Mouse (Mus musculus) MEL (cell line): ENCODE data around the gene Gpd1l. TPM values are rescaled to one million over a fixed set of nuclear protein-coding genes. Genes with fewer than 3 reads are reported as not detected.

Experiments used
- DNase-seq: peaks from one replicate; pipeline ENCODE4 v3.0.0; 2011; ENCODE audit warnings: low read depth, low spot score
- H3K27ac ChIP-seq: 2 replicates; pipeline ENCODE4 v1.5.1; 2012; ENCODE audit warnings: low read depth, mild to moderate bottlenecking, control low read depth, low read length, moderate library complexity; ENCODE audit not compliant: control insufficient read depth
- H3K27me3 ChIP-seq, 2 experiments: fragments of 150-350 bp in 1 of 2; sonication (generic) in 1 of 2; 2 replicates each; pipeline ENCODE4 v1.6.1; 2012; ENCODE audit warnings: low read length in 2 of 2, mild to moderate bottlenecking in 2 of 2, improper control_type of control experiment in 1 of 2, moderate library complexity in 1 of 2; ENCODE audit not compliant: insufficient read depth in 2 of 2, control insufficient read depth in 1 of 2
- H3K36me3 ChIP-seq, 2 experiments: 2 replicates each; pipeline ENCODE4 v1.6.1; 2012 to 2014; ENCODE audit warnings: low read length in 2 of 2, improper control_type of control experiment in 1 of 2, inconsistent platforms in 1 of 2, mild to moderate bottlenecking in 1 of 2; ENCODE audit not compliant: insufficient read depth in 2 of 2, control insufficient read depth in 1 of 2
- H3K4me1 ChIP-seq, 2 experiments: fragments of 150-350 bp in 1 of 2; sonication (generic) in 1 of 2; 2 replicates each; pipeline ENCODE4 v1.6.1; 2012; ENCODE audit warnings: low read length in 2 of 2, improper control_type of control experiment in 1 of 2, mild to moderate bottlenecking in 1 of 2; ENCODE audit not compliant: insufficient read depth in 2 of 2, control insufficient read depth in 1 of 2
- H3K4me3 ChIP-seq, 2 experiments: fragments of 150-350 bp in 1 of 2; sonication (generic) in 1 of 2; 2 replicates each; pipeline ENCODE4 v1.5.1; 2012; ENCODE audit warnings: low read depth in 2 of 2, low read length in 2 of 2, mild to moderate bottlenecking in 2 of 2, moderate library complexity in 2 of 2, control low read depth in 1 of 2, improper control_type of control experiment in 1 of 2; ENCODE audit not compliant: control insufficient read depth in 1 of 2, insufficient read depth in 1 of 2
- H3K79me2 ChIP-seq: 2 replicates; pipeline ENCODE4 v1.6.1; 2012; ENCODE audit warnings: mild to moderate bottlenecking, low read length, moderate library complexity; ENCODE audit not compliant: control insufficient read depth, poor library complexity, insufficient read depth
- H3K9ac ChIP-seq: 2 replicates; pipeline ENCODE4 v1.6.1; 2012; ENCODE audit warnings: low read depth, mild to moderate bottlenecking, control low read depth, low read length, moderate library complexity; ENCODE audit not compliant: control insufficient read depth, poor library complexity, severe bottlenecking
- H3K9me3 ChIP-seq: fragments of 150-350 bp; sonication (generic); replicated peaks from 2 replicates; pipeline ENCODE4 v1.6.1; 2012; ENCODE audit warnings: mild to moderate bottlenecking, low read length, improper control_type of control experiment, moderate library complexity; ENCODE audit not compliant: insufficient read depth
- CHD2 ChIP-seq: IDR thresholded peaks from 2 replicates; pipeline ENCODE4 v1.6.1; 2011; ENCODE audit warnings: low read length, improper control_type of control experiment
- CTCF ChIP-seq, 3 experiments: IDR thresholded peaks in 2 of 3; conservative IDR thresholded peaks in 1 of 3; 2 replicates each; pipeline ENCODE4 v1.5.1; 2011 to 2012; ENCODE audit warnings: low read length in 3 of 3, low read depth in 2 of 3, mild to moderate bottlenecking in 2 of 3, improper control_type of control experiment in 1 of 3, inconsistent platforms in 1 of 3, mixed read lengths in 1 of 3, moderate library complexity in 1 of 3; ENCODE audit not compliant: control insufficient read depth in 1 of 3, insufficient read depth in 1 of 3, poor library complexity in 1 of 3, severe bottlenecking in 1 of 3
- ETS1 ChIP-seq: IDR thresholded peaks from 2 replicates; pipeline ENCODE4 v1.6.1; 2012; ENCODE audit warnings: low read depth, mild to moderate bottlenecking, inconsistent platforms, low read length, improper control_type of control experiment, moderate library complexity
- GABPA ChIP-seq: IDR thresholded peaks from 2 replicates; pipeline ENCODE4 v1.6.1; 2012; ENCODE audit warnings: low read depth, mild to moderate bottlenecking, inconsistent platforms, low read length, improper control_type of control experiment, moderate library complexity
- GATA1 ChIP-seq: IDR thresholded peaks from 2 replicates; pipeline ENCODE4 v1.6.1; 2011; ENCODE audit warnings: low read depth, low read length, improper control_type of control experiment
- HCFC1 ChIP-seq: IDR thresholded peaks from 2 replicates; pipeline ENCODE4 v1.6.1; 2012; ENCODE audit warnings: low read depth, mild to moderate bottlenecking, inconsistent platforms, low read length, improper control_type of control experiment, moderate library complexity
- JUND ChIP-seq: IDR thresholded peaks from 2 replicates; pipeline ENCODE4 v1.6.1; 2011; ENCODE audit warnings: low read depth, mild to moderate bottlenecking, improper control_type of control experiment, low read length
- MAX ChIP-seq: IDR thresholded peaks from 2 replicates; pipeline ENCODE4 v1.6.1; 2011; ENCODE audit warnings: low read length, improper control_type of control experiment
- MEF2A ChIP-seq: IDR thresholded peaks from 2 replicates; pipeline ENCODE4 v1.6.1; 2014; ENCODE audit warnings: low read depth, mild to moderate bottlenecking, inconsistent platforms, low read length, improper control_type of control experiment; ENCODE audit not compliant: poor library complexity, insufficient replicate concordance, severe bottlenecking; ENCODE audit errors: extremely low read depth
- MXI1 ChIP-seq: IDR thresholded peaks from 2 replicates; pipeline ENCODE4 v1.6.1; 2011; ENCODE audit warnings: mild to moderate bottlenecking, low read depth, low read length, improper control_type of control experiment
- POLR2AphosphoS5 ChIP-seq: IDR thresholded peaks from 2 replicates; pipeline ENCODE4 v1.6.1; 2012; ENCODE audit warnings: low read depth, borderline replicate concordance, mild to moderate bottlenecking, inconsistent platforms, low read length, moderate library complexity, mixed read lengths
- RAD21 ChIP-seq: IDR thresholded peaks from 2 replicates; pipeline ENCODE4 v1.6.1; 2011; ENCODE audit warnings: mild to moderate bottlenecking, low read depth, low read length, improper control_type of control experiment
- RCOR1 ChIP-seq: IDR thresholded peaks from 2 replicates; pipeline ENCODE4 v1.6.1; 2012; ENCODE audit warnings: low read depth, mild to moderate bottlenecking, inconsistent platforms, low read length, improper control_type of control experiment
- SIN3A ChIP-seq: IDR thresholded peaks from 2 replicates; pipeline ENCODE4 v1.6.1; 2012; ENCODE audit warnings: low read length, improper control_type of control experiment, inconsistent platforms
- TBP ChIP-seq: IDR thresholded peaks from 2 replicates; pipeline ENCODE4 v1.8.0; 2011; ENCODE audit warnings: low read depth, low read length, improper control_type of control experiment
- TCF12 ChIP-seq: IDR thresholded peaks from 2 replicates; pipeline ENCODE4 v1.6.1; 2014; ENCODE audit warnings: low read depth, mild to moderate bottlenecking, inconsistent platforms, low read length, improper control_type of control experiment, moderate library complexity
- UBTF ChIP-seq: IDR thresholded peaks from 2 replicates; pipeline ENCODE4 v1.6.1; 2012; ENCODE audit warnings: low read depth, mild to moderate bottlenecking, inconsistent platforms, low read length, improper control_type of control experiment, moderate library complexity, borderline replicate concordance; ENCODE audit not compliant: insufficient read depth
- USF1 ChIP-seq: IDR thresholded peaks from 2 replicates; pipeline ENCODE4 v1.6.1; 2014; ENCODE audit warnings: low read depth, mild to moderate bottlenecking, inconsistent platforms, low read length, improper control_type of control experiment, moderate library complexity
- USF2 ChIP-seq, 2 experiments: IDR thresholded peaks; 2 replicates each; pipeline ENCODE4 v1.6.1; 2011 to 2012; ENCODE audit warnings: improper control_type of control experiment in 2 of 2, low read length in 2 of 2, borderline replicate concordance in 1 of 2, inconsistent platforms in 1 of 2, low read depth in 1 of 2, mild to moderate bottlenecking in 1 of 2; ENCODE audit not compliant: insufficient read depth in 1 of 2
- ZC3H11A ChIP-seq: IDR thresholded peaks from 2 replicates; pipeline ENCODE4 v1.6.1; 2012; ENCODE audit warnings: low read depth, mild to moderate bottlenecking, inconsistent platforms, low read length, improper control_type of control experiment
- ZMIZ1 ChIP-seq: IDR thresholded peaks from 2 replicates; pipeline ENCODE4 v1.6.1; 2012; ENCODE audit warnings: low read depth, mild to moderate bottlenecking, inconsistent platforms, low read length, improper control_type of control experiment, moderate library complexity
- polyA plus RNA-seq, 2 experiments: library from polyadenylated mRNA; stranded (reverse) in 1 of 2; unstranded in 1 of 2; fragments of >175 nt in 1 of 2; fragments of >200 nt in 1 of 2; gene quantifications; 2 replicates each; pipeline versions ENCODE4 v1.2.1 to v1.2.4; 2012; ENCODE audit warnings: low replicate concordance in 2 of 2, low read depth in 1 of 2; ENCODE audit not compliant: insufficient read length in 2 of 2, insufficient read depth in 1 of 2, missing spikeins in 1 of 2
- total RNA-seq: library from RNA; depleted of rRNA; stranded (reverse); fragments of 300-350 nt; gene quantifications from 2 replicates; pipeline ENCODE4 v1.2.3, GENCODE M21; 2012

Gpd1l gene
- total and polyA plus RNA-seq, 3 experiments = not detected

DNA sequence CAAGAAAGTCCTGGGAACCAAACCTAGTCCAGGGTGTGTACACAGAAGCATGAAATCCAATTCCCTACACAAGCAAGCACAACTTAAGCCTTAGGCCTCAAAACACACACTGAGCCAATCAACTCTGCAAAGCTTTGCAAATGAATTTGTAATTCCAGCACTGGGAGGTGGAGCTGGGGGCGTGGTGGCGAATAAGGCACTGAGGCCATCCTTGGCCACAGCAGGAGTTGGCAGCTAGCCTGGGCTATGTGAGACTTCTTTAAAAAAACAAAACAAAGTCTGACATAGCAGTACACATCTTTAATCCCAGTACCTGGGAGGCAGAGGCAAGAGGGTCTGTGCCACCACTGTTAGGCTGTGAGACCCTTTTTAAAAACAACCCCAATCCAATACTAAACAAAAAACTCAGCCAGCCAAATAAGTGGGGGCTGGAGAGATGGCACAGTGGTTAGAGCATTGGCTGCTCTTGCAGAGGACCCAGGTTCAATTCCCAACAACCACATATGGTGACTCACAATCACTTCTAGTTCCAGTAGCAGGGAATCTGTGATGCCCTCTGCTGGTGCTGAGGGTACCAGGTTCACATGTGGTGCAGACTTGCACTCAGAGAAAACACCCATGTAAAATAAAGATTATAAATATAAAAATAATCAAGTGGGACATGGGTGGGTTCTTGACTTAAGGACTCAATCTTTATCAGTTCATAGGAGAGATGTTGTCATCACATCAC lies 12.3 kb downstream of the Gpd1l start:
- H3K9me3 ChIP-seq = no peaks in the 10 kb centered on the region
- no peaks in the 10 kb centered on the region for H3K36me3 ChIP-seq
- H3K27me3 ChIP-seq = no peaks in the 10 kb centered on the region
- TF ChIP-seq GATA1 = no peak
- TF ChIP-seq CTCF (IDR thresholded peaks at IDR 0.05 in 2 of 3, conservative IDR thresholded peaks at IDR 0.05 in 1 of 3; ENCODE audit: control insufficient read depth in 1 of 3, insufficient read depth in 1 of 3, low read depth in 2 of 3, low read length in 3 of 3, poor library complexity in 1 of 3, severe bottlenecking in 1 of 3) = no peak
- TF ChIP-seq MEF2A = no peak
- no peak for TF ChIP-seq GABPA
- TF ChIP-seq ZMIZ1 = no peak
- TF ChIP-seq TCF12 = no peak
- no peak for TF ChIP-seq SIN3A
- no peak for TF ChIP-seq RCOR1
- TF ChIP-seq MXI1 = no peak
- no peak for TF ChIP-seq ZC3H11A
- no peak for TF ChIP-seq USF1
- no peak for TF ChIP-seq JUND
- no peak for TF ChIP-seq CHD2
- no peak overlapping the region for H3K27ac ChIP-seq
- H3K4me3 ChIP-seq = no peak overlapping the region
- H3K4me1 ChIP-seq = no peaks in the 10 kb centered on the region
- H3K79me2 ChIP-seq = no peaks in the 10 kb centered on the region
- H3K9ac ChIP-seq = no peak overlapping the region
- DNase-seq = no peak

DNA sequence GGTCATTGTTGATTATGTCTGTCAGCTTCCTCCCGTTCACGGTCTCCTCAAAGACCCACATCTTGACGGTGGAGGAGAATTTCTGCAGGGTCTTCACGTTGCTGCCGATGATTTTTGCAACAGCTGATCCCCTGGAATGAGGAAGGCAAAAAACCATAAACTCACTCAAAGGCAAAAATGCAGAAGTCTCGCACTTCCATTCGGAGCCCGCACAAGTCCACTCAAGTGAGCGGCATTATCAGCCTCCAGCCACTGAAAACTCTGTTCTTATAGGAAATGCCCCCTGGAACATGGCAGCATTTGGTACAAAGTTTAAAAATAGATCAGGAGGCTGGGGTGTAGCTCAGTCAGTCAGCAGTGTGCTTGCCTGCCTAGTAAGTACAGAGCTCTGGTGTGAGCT lies 13.2 kb downstream of the Gpd1l start:
- Histone ChIP-seq H3K9ac (no peak overlapping the region), H3K4me1 (no peaks in the 10 kb centered on the region), H3K36me3 (no peaks in the 10 kb centered on the region), H3K27ac (no peak overlapping the region)
- no peak for TF ChIP-seq TBP
- no peak for TF ChIP-seq ETS1
- no peak for TF ChIP-seq USF2 (IDR thresholded peaks at IDR 0.05; ENCODE audit: borderline replicate concordance in 1 of 2, insufficient read depth in 1 of 2, low read depth in 1 of 2, low read length in 2 of 2)
- no peak for TF ChIP-seq UBTF
- TF ChIP-seq MAX = no peak
- no peak for TF ChIP-seq RAD21
- TF ChIP-seq POLR2AphosphoS5 = no peak
- no peak for TF ChIP-seq USF1
- TF ChIP-seq GATA1 = no peak
- no peak for TF ChIP-seq HCFC1
- TF ChIP-seq, all 39 proteins: peak for 0
- DNase-seq = no peak
- no peaks in the 10 kb centered on the region for H3K27me3 ChIP-seq
- H3K79me2 ChIP-seq = no peaks in the 10 kb centered on the region
- no peak overlapping the region for H3K4me3 ChIP-seq
- H3K9me3 ChIP-seq = no peaks in the 10 kb centered on the region
